Mouse (Mus musculus) brain, embryonic 14.5 days (tissue): ENCODE results near the gene Fbxo48.

Source experiments
- CTCF ChIP-seq: fragments of 200-500 bp; IDR thresholded peaks from 2 replicates; pipeline ENCODE4 v1.5.1; 2012; ENCODE audit warnings: inconsistent platforms, mild to moderate bottlenecking, moderate library complexity, borderline replicate concordance; ENCODE audit not compliant: insufficient read depth, insufficient read length; ENCODE audit errors: extremely low read depth
- POLR2A ChIP-seq: fragments of 200-500 bp; IDR thresholded peaks from 2 replicates; pipeline ENCODE4 v1.6.1; 2012; ENCODE audit warnings: mild to moderate bottlenecking, inconsistent platforms, borderline replicate concordance; ENCODE audit not compliant: poor library complexity, insufficient read depth, insufficient read length, severe bottlenecking; ENCODE audit errors: extremely low read depth

DNA sequence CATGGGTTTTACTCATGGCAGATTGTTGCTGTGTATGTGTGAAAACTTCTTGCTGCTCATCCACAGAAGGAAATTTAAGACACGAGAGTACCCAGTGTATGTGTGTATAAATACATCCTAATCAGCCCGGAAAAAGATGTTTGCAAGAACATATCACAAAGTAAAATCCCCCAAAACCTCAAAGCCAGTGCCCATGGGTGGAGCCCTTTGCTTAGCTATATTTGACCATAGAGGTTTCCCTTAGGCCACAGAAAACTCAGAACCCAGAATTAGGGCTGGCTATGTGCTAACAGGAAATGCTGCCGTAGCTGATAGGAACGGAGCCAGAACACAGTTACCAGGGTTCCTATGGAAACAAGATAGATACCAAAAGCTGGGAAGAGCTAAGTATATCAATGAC is 25.8 kb downstream of the Fbxo48 start:
- TF ChIP-seq CTCF: no peak
- TF ChIP-seq POLR2A: no peak
